Mouse (Mus musculus) limb, embryonic 13.5 days (tissue): ENCODE results near the gene Ccdc50. TPM values are rescaled to one million over a fixed set of nuclear protein-coding genes. Genes with fewer than 3 reads are reported as not detected.

ENCODE experiments used
- ATAC-seq: fragments of 200-750 bp; cut with Nextera tagmentation; 2 replicates; pipeline ENCODE4 v1.8.0; 2017; ENCODE audit warnings: low read depth, moderate number of reproducible peaks, moderate TSS enrichment; ENCODE audit not compliant: low FRiP score
- H3K27ac ChIP-seq: fragments of 300-500 bp; sonication (generic); 2 replicates; pipeline ENCODE4 v1.5.1; 2015; ENCODE audit warnings: inconsistent platforms, mild to moderate bottlenecking, moderate library complexity
- H3K27me3 ChIP-seq: fragments of 300-500 bp; sonication (generic); 2 replicates; pipeline ENCODE4 v1.6.1; 2015; ENCODE audit warnings: mild to moderate bottlenecking, inconsistent platforms
- H3K36me3 ChIP-seq: fragments of 300-500 bp; sonication (generic); 2 replicates; pipeline ENCODE4 v1.6.1; 2015; ENCODE audit warnings: inconsistent platforms, mild to moderate bottlenecking, moderate library complexity
- H3K4me1 ChIP-seq: fragments of 300-500 bp; sonication (generic); 2 replicates; pipeline ENCODE4 v1.6.1; 2015; ENCODE audit warnings: inconsistent platforms
- H3K4me2 ChIP-seq: fragments of 300-500 bp; sonication (generic); replicated peaks from 2 replicates; pipeline ENCODE4 v1.6.1; 2015; ENCODE audit warnings: inconsistent platforms, mild to moderate bottlenecking, moderate library complexity
- H3K4me3 ChIP-seq: fragments of 300-500 bp; sonication (generic); 2 replicates; pipeline ENCODE4 v1.5.1; 2015; ENCODE audit warnings: moderate library complexity, mild to moderate bottlenecking, inconsistent platforms
- H3K9ac ChIP-seq: fragments of 300-500 bp; sonication (generic); 2 replicates; pipeline ENCODE4 v1.6.1; 2015; ENCODE audit warnings: mild to moderate bottlenecking, inconsistent platforms
- H3K9me3 ChIP-seq: fragments of 300-500 bp; sonication (generic); 2 replicates; pipeline ENCODE4 v1.6.1; 2016; ENCODE audit warnings: inconsistent platforms
- WGBS: fragments of 180-500 bp; shearing (Covaris S2); methylation state at CpG from one replicate; pipeline ENCODE4 v1.1.7; 2015; 5-methylcytosine and 5-hydroxymethylcytosine counted together
- polyA plus RNA-seq: library from polyadenylated mRNA; unstranded; fragments of >200 nt; fragmentation: Nextera tagmentation; extraction: Ambion mirVana; gene quantifications from 2 replicates; pipeline ENCODE4 v1.2.1, GENCODE M21; 2015

The Ccdc50 gene
- polyA plus RNA-seq, 1 experiment from 2014 or later = 46.1 TPM

- ATAC-seq = no peak
- Histone ChIP-seq H3K4me1 (no peaks in the 10 kb centered on the region), H3K9me3 (no peaks in the 10 kb centered on the region), H3K27me3 (0 out of 2 replicates have a peak, but pooled peaks cover 2% of the 10 kb centered on the region), H3K27ac (no peak overlapping the region), H3K36me3 (peaks cover 19% of the 10 kb centered on the region), H3K4me2 (no peak overlapping the region), H3K9ac (no peak overlapping the region), H3K4me3 (no peak overlapping the region)
- 81% methylated on average over 2 of the region's 2 CpGs for WGBS
Measured at GRCm38 (mm10) chr16:27453823-27454222, 65.2 kb downstream of the Ccdc50 start.

GRCm38 (mm10) chr16:27457273-27457672 lies 68.6 kb downstream of the Ccdc50 start:
- no peak overlapping the region for H3K4me2 ChIP-seq
- H3K27ac ChIP-seq = no peak overlapping the region
- no peaks in the 10 kb centered on the region for H3K9me3 ChIP-seq
- H3K4me1 ChIP-seq = no peaks in the 10 kb centered on the region
- H3K36me3 ChIP-seq = no peaks in the 10 kb centered on the region
- 0 out of 2 replicates have a peak, but pooled peaks cover 2% of the 10 kb centered on the region for H3K27me3 ChIP-seq
- 0 out of 2 replicates have a peak, but pooled peaks have one; percentile 57 for ATAC-seq
- WGBS = 18% methylated on average over 4 of the region's 4 CpGs
- no peak overlapping the region for H3K4me3 ChIP-seq
- no peak overlapping the region for H3K9ac ChIP-seq

GRCm38 (mm10) chr16:27468731-27469130 lies 80.1 kb downstream of the Ccdc50 start:
- Histone ChIP-seq H3K9me3 (no peaks in the 10 kb centered on the region), H3K9ac (no peak overlapping the region), H3K27ac (no peak overlapping the region), H3K4me1 (no peaks in the 10 kb centered on the region), H3K36me3 (no peaks in the 10 kb centered on the region), H3K27me3 (no peaks in the 10 kb centered on the region), H3K4me3 (no peak overlapping the region), H3K4me2 (no peak overlapping the region)
- 24% methylated on average over 5 of the region's 5 CpGs for WGBS
- ATAC-seq = no peak

GRCm38 (mm10) chr16:27471389-27471788 lies 82.7 kb downstream of the Ccdc50 start:
- no peaks in the 10 kb centered on the region for H3K4me1 ChIP-seq
- H3K4me2 ChIP-seq = no peak overlapping the region
- H3K9me3 ChIP-seq = no peaks in the 10 kb centered on the region
- no peak overlapping the region for H3K27ac ChIP-seq
- no peak overlapping the region for H3K9ac ChIP-seq
- ATAC-seq = no peak
- no peak overlapping the region for H3K4me3 ChIP-seq
- WGBS = 77% methylated on average over 6 of the region's 6 CpGs
- H3K36me3 ChIP-seq = no peaks in the 10 kb centered on the region
- no peaks in the 10 kb centered on the region for H3K27me3 ChIP-seq

GRCm38 (mm10) chr16:27483834-27484233 lies 95.2 kb downstream of the Ccdc50 start:
- no peak overlapping the region for H3K9ac ChIP-seq
- H3K36me3 ChIP-seq = no peaks in the 10 kb centered on the region
- no peaks in the 10 kb centered on the region for H3K4me1 ChIP-seq
- H3K27me3 ChIP-seq = no peaks in the 10 kb centered on the region
- H3K4me3 ChIP-seq = no peak overlapping the region
- H3K27ac ChIP-seq = no peak overlapping the region
- WGBS = 65% methylated on average over 1 of the region's 1 CpGs
- H3K9me3 ChIP-seq = no peaks in the 10 kb centered on the region
- ATAC-seq = no peak
- no peak overlapping the region for H3K4me2 ChIP-seq

Other genes starting within 250 kb of the Ccdc50 start
- gene Ostn, start 81.4 kb upstream of the Ccdc50 start, polyA plus RNA-seq = 2.1 and 2.6 TPM in 2 replicates
- 1.1 and 2.4 TPM in 2 replicates for gene Uts2b, start 18.6 kb upstream of the Ccdc50 start, polyA plus RNA-seq